Mouse (Mus musculus) 3134 (cell line): ENCODE measurements around the gene Rapgef5.

Experiments used
- DNase-seq: peaks from one replicate; pipeline ENCODE4 v3.0.0-alpha.2; 2011; ENCODE audit warnings: low spot score; ENCODE audit not compliant: insufficient read length; ENCODE audit errors: extremely low read depth

Rapgef5 gene

DNA sequence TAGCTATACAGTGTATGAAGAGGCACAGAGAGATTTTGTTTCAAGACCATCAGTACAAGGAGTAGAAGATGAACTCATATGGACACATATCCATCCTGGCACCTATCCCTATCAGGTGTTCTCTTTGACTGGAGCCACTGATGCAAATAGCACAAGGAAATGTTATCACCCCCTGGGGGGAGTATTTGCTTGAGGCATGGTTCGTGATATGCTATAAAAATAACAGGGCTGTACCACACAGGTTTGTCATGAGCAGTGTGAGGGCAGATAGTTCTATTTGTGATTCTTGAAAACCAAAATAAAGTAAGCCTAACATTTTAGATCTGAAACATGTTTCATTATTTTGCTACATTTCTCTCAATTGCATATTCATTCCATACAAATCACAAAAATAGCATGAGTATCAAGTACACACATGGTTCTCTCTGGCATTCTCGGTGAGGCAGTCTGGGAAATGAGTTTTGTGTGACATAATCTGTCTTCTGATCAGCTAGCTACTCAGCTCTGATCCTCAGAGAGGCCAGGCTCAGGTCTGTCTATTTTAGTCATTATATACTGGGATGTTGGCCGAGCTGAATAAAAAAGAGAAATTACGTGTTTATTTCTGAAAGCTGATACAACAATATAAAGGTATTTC is 12.3 kb downstream of the Rapgef5 start:
- DNase-seq = no peak

DNA sequence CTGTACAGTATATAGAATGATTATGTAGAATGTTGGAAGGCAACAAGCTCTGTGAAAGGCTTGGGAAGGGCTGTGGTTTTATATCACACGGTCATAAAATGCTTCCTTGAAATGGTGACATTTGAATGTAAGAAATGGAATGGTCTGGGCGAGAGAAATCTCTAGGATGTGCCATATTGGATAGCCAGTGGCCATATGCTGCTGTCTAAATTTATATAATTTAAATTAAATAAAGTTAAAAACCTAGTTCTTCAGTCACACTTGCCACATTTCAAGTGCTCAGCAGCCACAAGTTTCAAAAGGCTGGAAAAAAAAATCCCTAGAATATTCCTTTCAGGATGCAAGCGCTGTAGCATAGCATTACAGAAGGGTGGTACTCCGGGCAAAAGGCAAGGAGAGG is 14.8 kb downstream of the Rapgef5 start:
- DNase-seq = no peak

DNA sequence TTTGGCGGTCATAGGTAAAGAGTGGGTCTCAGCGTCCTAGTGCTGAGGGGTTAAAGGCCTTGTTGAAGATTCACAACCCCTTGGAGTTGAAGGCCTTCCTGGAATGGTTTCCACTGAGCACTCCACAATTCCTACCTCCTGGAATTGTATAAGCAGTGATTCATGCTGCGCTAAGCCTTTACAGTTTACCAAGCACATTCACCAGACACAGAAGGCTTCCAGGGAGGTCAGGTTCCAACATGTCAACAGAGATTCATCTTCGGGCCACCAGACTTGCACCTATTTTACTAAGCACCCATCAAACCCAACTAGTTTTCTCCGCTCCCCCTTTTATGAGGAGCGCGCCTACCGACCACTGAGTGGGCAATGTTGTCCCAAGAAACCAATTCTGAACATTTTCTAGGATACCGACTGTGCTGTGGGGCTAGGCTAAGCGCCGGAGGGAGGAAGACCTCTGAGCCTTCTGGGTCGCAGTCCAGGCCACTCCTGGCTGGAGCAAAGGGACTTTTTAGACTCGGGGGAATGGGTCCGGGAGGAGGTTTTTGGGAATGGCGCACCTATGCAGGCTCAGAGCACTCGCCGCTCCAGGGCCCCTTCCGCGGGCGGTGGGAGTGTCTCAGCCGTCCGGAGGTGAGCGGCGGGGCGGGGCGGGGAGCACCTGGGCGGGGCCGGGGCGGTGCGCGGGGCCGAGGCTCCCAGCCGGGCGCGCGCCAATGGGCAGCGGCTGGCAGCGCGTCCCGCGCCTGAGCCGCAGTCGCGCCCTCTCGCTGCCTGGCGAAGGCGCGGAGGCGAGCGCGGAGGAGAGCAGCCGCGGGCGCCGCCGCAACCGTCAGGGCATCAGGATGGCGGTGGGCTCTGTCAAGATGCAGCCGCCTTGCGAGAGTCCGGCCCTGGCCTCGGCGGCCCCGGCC is 17.2 kb downstream of the Rapgef5 start:
- no peak for DNase-seq

DNA sequence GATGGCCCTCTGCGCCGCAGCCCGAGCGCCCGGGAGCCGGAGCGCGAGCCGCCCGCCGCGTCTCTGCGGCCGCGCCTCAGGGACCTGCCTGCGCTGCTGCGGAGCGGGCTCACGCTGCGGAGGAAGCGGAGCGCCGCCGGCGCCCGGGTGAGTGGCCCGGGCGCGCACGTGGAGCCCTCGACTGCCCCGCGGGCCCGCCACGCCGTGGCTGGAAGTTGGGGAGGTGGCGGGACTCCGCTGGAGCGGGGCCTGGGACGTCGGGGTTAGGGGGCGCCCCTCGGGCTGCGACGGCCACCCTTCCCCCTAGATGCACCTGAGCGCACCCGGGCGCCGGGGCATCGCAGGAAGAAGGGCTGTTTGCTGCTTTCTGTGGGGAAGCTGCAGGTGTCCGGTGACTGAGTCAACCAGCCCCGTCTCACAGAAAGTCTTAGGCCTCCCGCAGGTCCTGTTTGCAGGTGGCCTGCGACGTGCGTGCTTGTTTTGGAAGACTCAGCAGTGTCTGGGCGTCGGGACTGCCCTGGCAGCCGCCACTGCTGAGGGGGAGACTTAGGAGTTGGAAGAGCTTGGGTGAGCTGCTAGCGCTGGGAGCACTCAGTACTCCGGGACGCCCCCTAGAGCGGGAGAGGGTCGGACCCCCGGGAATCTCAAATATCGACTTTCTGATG is 17.9 kb downstream of the Rapgef5 start:
- peak; percentile 8 for DNase-seq

DNA sequence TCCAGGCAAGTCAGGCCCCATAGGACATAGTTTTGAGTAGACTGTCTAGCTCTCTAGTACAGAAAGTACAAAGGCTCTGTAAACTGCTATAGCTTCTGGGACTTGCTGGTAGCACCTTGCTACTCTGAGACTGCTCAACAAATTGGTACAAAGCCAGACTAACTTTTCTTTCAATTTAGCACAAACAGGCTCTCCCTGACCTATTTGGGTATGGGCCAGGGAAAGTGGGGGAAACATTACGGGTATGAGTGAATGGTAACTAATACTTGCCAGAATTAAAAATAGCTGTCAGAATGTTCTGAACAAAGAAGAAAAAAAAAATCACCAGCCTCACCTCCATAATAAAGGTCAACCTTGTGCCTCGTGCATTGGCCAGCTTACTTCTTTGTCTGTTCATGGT is 24.1 kb downstream of the Rapgef5 start:
- DNase-seq = no peak

DNA sequence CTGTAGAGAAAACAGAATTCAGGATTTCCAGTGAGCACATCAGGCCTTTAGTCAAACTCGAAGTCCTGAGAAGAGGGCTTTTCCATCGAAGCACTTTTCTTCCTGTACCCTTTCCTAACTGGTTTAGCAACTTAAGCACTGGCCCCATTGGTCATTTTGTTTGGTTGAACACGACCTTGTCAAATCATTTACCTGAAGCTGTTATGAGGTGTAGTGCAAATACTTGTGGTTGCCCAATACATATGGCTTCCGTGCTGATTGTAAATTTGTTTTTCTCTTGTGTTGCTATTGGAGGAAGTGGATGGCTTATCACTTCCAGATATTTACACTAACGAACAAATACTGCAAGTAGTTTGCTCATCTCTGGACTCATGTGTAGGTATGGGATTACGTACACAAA is 29.0 kb downstream of the Rapgef5 start:
- no peak for DNase-seq

DNA sequence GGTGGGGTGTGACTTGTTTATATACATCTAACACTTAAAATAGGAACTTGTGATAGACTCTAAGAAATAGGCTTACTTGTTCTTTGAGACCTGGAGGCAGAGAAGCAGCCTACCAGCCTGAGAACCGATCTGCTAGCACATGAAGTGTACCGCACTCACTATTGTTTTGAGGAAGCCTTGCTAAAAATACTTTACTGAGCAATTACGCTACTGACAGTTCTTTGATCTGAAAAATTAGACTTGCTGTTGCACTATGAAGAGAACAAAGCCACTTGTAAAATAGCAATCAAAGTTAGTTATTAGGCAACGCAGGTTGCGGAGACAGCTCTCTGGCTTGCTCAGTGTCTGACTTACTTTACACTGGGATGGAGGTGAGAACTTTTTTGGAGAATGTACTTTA is 37.1 kb downstream of the Rapgef5 start:
- DNase-seq = no peak

DNA sequence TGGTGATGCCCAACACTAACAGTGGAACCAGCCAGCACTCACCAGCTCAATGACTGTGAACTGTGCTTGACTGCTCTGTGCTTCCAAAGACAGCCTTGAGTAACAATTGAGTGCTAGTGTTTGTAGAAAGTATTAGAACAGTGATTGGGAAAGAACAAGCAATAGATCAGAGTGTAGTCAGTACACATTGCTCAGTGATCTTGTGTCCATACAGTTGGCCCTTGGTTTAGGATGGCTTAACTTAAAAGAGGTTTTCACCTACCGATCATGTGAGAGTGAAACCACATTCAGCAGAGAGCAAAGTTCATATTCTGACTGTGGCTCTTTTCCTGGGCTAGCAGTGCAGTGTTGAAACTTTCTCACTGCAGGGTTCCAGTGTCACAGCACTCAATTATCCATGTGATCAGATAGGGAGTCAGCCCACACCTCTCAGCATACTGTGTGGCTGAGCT is 38.4 kb downstream of the Rapgef5 start:
- no peak for DNase-seq

DNA sequence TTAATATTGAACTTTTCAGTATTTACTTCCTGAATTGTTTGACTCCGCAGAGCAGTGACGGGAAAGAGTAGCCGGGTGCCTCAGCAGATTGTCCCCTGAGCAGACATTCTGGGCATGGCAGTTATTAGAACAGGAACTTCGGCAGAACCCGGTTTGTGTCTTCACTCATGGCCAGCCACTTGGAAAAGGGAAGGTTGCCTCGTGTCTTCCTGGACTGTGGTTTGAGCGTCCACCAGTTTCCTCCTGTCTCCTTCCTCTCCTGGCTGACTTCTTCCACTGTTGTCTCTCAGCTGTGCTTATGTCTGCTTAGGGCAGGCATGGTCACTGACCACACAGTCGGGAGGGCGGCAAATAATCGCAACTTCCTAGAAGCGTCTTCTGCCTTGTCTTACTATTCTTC is 44.2 kb downstream of the Rapgef5 start:
- no peak for DNase-seq

DNA sequence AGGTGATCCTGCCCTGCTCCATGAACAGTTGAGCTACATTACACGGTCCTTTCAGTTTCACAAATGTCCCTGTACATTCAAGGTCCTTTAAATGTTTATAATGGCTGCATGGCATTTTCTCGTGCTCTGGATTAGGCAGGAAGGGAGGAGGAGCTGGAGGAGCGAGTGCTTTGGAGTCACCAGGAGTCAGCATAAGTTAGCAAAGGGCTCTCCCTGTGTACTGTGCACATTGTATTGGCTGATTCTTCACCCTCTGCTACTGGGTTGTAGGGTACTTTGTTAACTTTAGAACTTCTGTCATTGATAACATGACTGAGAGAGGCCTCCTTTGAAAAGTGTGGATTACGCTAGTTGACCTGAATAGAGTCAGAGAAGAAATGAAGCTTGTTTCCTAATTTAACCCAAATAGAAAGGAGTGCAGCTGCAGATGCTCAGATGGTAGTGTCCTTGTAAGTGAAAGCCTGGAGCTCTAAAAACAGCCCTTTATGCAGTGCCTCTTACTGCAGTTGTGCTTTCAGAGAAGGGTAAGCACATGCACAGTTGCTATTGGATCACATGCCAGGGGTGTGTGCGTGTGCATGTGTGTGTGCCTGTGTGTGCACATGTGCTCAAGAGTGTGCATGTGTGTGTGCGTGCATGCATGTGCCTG is 45.3 kb downstream of the Rapgef5 start:
- no peak for DNase-seq

DNA sequence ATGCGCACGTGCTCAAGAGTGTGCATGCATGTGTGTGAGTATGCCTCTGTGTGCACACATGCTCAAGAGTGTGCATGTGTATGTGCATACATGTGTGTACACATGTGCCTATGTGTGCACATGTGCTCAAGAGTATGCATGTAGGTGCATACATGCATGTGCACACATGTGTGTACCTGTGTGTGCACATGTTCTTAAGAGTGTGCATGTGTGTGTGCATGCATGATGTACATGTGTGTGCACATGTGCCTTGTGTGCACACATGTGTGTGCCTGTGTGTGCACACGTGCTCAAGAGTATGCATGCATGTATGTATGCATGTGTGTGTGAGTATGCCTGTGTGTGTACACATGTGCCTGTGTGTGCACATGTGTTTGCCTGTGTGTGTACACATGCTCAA is 45.8 kb downstream of the Rapgef5 start:
- no peak for DNase-seq

DNA sequence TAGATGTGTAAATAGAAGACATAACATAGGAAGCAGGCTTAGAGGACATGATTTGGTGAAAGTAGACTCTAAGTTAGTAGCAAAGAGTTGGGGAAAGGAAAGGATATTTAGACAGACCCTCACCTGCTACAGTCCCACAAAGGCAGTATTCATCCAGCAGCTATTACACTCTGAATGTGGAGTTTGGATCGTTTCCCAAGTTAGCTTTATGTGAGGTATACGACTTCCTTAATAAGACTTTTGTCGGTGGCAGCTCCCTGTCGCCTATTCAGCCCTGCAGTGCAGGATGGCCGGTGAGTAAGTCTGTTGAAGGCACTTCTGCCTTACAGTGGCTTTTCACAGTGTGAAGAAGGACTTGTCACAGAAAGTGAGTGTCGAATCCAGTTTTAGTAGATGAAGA is 47.6 kb downstream of the Rapgef5 start:
- no peak for DNase-seq

DNA sequence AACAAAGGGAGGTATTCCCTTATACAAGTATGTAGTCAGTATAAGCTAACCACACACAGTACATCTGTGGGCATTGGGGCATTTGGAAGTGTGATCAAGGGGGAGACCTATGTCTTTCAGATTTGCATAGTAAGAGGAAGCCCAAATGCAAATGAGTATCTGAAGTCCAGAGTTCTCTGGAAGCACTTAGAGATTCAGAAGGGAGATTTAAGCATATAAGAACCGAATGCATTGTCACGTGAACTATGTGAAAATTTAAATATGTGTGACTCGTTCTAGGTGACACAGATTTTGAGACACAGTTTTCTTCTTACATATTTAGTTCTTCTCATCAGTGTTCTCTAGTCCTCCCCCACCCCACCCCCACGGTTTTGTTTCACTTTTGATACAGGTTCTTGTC is 50.0 kb downstream of the Rapgef5 start:
- no peak for DNase-seq

DNA sequence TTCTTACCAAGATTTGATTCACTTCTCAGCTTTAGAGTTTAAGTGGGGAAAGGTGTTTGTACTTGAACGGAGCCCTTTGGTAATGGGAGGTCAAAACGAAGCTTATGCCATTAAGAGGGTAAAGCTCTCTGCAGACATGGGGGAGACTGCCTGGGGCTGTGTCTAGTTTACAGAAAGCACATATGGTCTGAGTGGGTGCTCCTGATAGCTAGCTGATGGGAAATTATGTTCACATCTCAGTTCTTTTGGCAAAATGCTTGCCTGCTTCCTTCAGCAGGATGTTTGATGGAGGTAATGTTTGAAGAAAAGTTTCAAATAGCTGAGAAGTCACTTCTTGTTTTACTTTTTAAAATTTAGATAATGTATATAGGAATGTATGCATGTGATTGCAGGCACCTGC is 53.4 kb downstream of the Rapgef5 start:
- DNase-seq = no peak

DNA sequence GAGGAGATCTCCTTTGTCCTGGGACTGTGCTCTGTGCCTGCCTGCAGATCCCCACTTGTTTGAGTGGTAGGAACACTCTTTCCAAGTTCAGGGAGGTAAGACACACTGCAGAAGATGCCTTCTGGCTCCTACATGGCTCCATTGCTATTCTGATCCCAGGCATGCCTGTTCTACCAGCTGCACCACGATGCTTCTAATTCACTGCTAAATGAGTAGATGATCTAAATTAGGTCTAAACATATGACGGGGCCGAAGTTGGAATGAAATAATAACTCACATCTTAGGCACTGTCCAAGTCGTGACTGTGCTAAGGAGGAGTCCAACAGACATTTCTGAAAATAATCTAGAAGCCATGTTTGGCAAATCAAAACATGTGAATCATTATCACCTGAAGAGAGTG is 68.0 kb downstream of the Rapgef5 start:
- DNase-seq = no peak

DNA sequence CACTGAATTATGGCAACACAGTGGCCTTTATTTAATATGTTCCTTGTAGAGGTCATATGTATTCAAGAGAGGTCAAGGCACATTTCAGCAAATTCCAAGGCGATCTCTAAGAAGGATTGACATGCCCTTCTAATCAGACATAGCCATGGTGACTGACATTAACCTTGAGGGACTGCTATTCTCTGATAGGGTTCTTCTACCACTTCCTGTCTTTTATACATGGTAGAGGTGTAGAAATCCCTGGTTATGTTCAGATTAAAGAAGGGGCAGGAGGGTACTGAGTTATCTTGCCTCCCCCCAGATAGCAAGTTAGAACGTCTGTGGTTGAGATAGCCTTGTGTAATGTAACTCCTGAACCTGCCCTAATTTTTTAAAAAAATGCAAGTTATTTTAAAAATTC is 69.1 kb downstream of the Rapgef5 start:
- no peak for DNase-seq

DNA sequence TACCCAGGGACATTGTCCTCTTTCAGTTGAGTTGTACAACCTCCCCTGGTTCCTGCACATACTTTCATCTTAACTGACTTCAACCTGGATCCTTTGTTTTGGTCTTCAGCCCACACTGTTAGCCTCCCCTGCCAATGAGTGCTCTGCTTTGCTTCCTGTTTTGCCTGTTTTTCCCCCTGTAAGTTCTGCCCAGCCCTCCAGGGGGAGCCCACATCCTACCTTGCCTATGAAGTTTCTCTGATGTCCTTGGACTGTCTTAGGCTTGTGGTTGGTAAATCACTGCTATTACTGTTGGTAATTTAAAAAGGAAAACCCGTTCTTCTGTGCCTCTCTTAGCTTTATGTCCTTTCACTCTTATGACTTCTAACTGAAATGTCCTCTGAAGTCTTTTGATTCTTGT is 69.8 kb downstream of the Rapgef5 start:
- DNase-seq = no peak

DNA sequence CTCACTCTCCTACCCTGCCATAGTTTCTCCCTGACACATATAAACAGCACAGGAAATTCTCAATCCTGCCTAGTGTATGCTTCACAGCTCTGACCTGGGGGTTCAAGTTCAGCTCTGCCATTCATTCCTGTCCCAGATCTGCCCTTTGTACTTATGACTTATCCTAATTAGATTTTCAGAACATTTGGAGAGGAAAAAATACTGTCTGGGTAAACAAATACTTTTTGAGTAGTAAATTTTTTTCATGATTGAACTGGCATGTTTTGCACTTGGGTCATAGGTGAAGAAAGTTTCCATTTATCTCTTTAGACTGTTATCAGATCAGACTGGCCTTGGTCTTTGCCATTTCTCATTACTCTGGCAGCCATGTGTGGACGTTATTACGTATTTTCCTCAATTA is 72.9 kb downstream of the Rapgef5 start:
- no peak for DNase-seq

DNA sequence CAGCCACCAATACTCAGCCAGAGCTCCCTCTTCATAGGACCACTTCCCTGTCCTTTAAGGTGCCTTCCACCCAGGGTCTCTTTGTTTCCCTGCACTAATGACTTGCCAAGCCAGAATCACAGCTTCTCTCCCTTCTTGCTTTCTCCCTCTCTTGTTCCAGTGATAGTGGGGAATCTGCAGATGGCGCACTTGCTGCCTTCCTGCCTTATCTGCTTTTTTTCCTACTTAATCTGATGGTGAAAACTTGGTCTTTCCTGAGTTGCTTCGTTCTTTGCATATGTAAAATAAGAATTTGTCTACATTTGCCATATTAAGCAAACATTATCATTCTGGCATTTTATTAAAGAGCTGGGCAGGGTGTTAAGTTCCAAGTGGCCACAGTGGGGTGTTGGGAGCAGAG is 75.7 kb downstream of the Rapgef5 start:
- DNase-seq = no peak

DNA sequence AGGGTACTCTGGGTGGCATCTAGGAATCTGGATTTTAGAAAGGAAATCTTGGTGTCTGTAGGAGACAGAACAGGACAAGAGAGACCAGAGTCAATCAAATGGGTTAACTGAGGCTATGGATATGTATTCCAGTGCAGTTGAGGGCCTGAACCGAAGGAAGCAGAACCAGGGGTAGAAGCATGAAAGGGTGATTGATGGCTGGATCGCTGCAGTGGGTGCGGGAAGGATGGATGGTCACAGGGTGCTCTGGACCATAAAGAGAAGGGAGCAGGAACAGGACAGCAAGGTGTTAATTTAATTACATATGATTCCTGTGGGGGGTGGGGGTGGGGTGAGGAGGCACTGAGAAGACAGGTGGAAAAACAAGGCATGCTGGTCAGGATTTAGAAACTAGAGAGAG is 76.3 kb downstream of the Rapgef5 start:
- no peak for DNase-seq

DNA sequence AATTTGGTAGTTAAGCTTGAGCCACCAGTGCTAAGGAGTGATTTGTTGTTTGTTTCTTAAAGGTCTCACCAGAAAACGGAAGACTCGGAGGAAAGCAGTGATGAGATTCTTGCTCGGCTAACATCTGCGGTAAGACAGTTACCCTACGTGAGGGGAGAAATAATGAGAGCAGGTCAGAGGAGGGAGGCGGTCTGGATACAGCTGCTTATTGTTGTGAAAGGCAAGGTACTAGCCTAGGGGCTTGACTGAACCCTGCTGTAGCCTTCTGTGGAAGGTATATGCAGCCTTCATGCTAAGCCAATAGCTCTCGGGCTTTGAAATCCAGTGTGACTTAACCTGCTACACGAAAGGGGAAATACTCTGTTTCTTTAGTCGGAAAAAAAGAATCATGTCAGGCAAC is 78.9 kb downstream of the Rapgef5 start:
- no peak for DNase-seq
